Mouse (Mus musculus) hindbrain, embryonic 15.5 days (tissue): ENCODE measurements around the gene Git2. TPM values are rescaled to one million over a fixed set of nuclear protein-coding genes. Genes with fewer than 3 reads are reported as not detected.

ENCODE experiments used
- ATAC-seq: fragments of 200-750 bp; cut with Nextera tagmentation; 2 replicates; pipeline ENCODE4 v1.8.0; 2017; ENCODE audit warnings: low read depth, moderate number of reproducible peaks, moderate TSS enrichment; ENCODE audit not compliant: low FRiP score
- H3K27ac ChIP-seq: fragments of 300-500 bp; sonication (generic); replicated peaks from 2 replicates; pipeline ENCODE4 v1.5.1; 2015; ENCODE audit warnings: mild to moderate bottlenecking, inconsistent platforms
- H3K27me3 ChIP-seq: fragments of 300-500 bp; sonication (generic); 2 replicates; pipeline ENCODE4 v1.6.1; 2015; ENCODE audit warnings: control low read depth, inconsistent platforms
- H3K36me3 ChIP-seq: fragments of 300-500 bp; sonication (generic); 2 replicates; pipeline ENCODE4 v1.6.1; 2015; ENCODE audit warnings: control low read depth, inconsistent platforms
- H3K4me1 ChIP-seq: fragments of 300-500 bp; sonication (generic); replicated peaks from 2 replicates; pipeline ENCODE4 v1.6.1; 2015; ENCODE audit warnings: control low read depth, inconsistent platforms
- H3K4me2 ChIP-seq: fragments of 300-500 bp; sonication (generic); 2 replicates; pipeline ENCODE4 v1.6.1; 2015; ENCODE audit warnings: moderate library complexity, mild to moderate bottlenecking, inconsistent platforms
- H3K4me3 ChIP-seq: fragments of 300-500 bp; sonication (generic); 2 replicates; pipeline ENCODE4 v1.5.1; 2015; ENCODE audit warnings: mild to moderate bottlenecking, inconsistent platforms
- H3K9ac ChIP-seq: fragments of 300-500 bp; sonication (generic); 2 replicates; pipeline ENCODE4 v1.6.1; 2015; ENCODE audit warnings: inconsistent platforms
- H3K9me3 ChIP-seq: fragments of 300-500 bp; sonication (generic); 2 replicates; pipeline ENCODE4 v1.6.1; 2016; ENCODE audit warnings: control low read depth, inconsistent platforms
- WGBS: fragments of 180-500 bp; shearing (Covaris S2); methylation state at CpG from one replicate; pipeline ENCODE4 v1.1.7; 2015; 5-methylcytosine and 5-hydroxymethylcytosine counted together
- polyA plus RNA-seq: library from polyadenylated mRNA; unstranded; fragments of >200 nt; fragmentation: Nextera tagmentation; extraction: Ambion mirVana; gene quantifications from 2 replicates; pipeline ENCODE4 v1.2.1, GENCODE M21; 2015

Gene Git2
- polyA plus RNA-seq, 1 experiment from 2014 or later, result 52.8 TPM

- Histone ChIP-seq H3K4me2 (no peak overlapping the region), H3K27me3 (no peaks in the 10 kb centered on the region), H3K4me1 (peaks cover 32% of the 10 kb centered on the region), H3K36me3 (peaks cover 50% of the 10 kb centered on the region), H3K27ac (0 out of 2 replicates have a peak overlapping the region, but pooled peaks have one; percentile 45), H3K9ac (no peak overlapping the region), H3K4me3 (no peak overlapping the region), H3K9me3 (no peaks in the 10 kb centered on the region)
- WGBS, result 35% methylated on average over 9 of the region's 9 CpGs
- ATAC-seq, result no peak
Measured at GRCm38 (mm10) chr5:114807063-114807462, 31.7 kb upstream of the Git2 start.

GRCm38 (mm10) chr5:114806636-114807035 is 31.3 kb upstream of the Git2 start:
- Histone ChIP-seq H3K4me1 (peaks cover 28% of the 10 kb centered on the region), H3K9me3 (no peaks in the 10 kb centered on the region), H3K4me2 (no peak overlapping the region), H3K9ac (no peak overlapping the region), H3K27me3 (no peaks in the 10 kb centered on the region), H3K36me3 (peaks cover 54% of the 10 kb centered on the region), H3K4me3 (no peak overlapping the region), H3K27ac (peak overlapping the region; percentile 45; the same call in 1 of the 2 replicates)
- 89% methylated on average over 8 of the region's 8 CpGs for WGBS
- no peak for ATAC-seq

GRCm38 (mm10) chr5:114805436-114806350 is 30.4 kb upstream of the Git2 start:
- no peak for ATAC-seq
- Histone ChIP-seq H3K9ac (no peak overlapping the region), H3K36me3 (peaks cover 64% of the 10 kb centered on the region), H3K27me3 (no peaks in the 10 kb centered on the region), H3K27ac (peak overlapping the region; percentile 45; the same call in 1 of the 2 replicates), H3K4me3 (no peak overlapping the region), H3K4me1 (peaks cover 18% of the 10 kb centered on the region; the same call in 1 of the 2 replicates), H3K4me2 (peak overlapping the region; percentile 20; the same call in 1 of the 2 replicates), H3K9me3 (no peaks in the 10 kb centered on the region)
- WGBS, result 64% methylated on average over 15 of the region's 15 CpGs

GRCm38 (mm10) chr5:114804958-114805357 is 29.6 kb upstream of the Git2 start:
- H3K4me1 ChIP-seq, result peaks cover 15% of the 10 kb centered on the region; the same call in 1 of the 2 replicates
- H3K4me2 ChIP-seq, result no peak overlapping the region
- H3K4me3 ChIP-seq, result no peak overlapping the region
- no peak for ATAC-seq
- H3K27me3 ChIP-seq, result no peaks in the 10 kb centered on the region
- WGBS, result 35% methylated on average over 3 of the region's 3 CpGs
- H3K9ac ChIP-seq, result no peak overlapping the region
- peaks cover 69% of the 10 kb centered on the region for H3K36me3 ChIP-seq
- H3K9me3 ChIP-seq, result no peaks in the 10 kb centered on the region
- H3K27ac ChIP-seq, result no peak overlapping the region

GRCm38 (mm10) chr5:114804335-114804734 is 29.0 kb upstream of the Git2 start:
- H3K27ac ChIP-seq, result peak overlapping the region; percentile 25; the same call in 1 of the 2 replicates
- no peak overlapping the region for H3K4me3 ChIP-seq
- H3K27me3 ChIP-seq, result no peaks in the 10 kb centered on the region
- H3K36me3 ChIP-seq, result peaks cover 70% of the 10 kb centered on the region
- H3K9me3 ChIP-seq, result no peaks in the 10 kb centered on the region
- ATAC-seq, result no peak
- H3K4me2 ChIP-seq, result no peak overlapping the region
- peaks cover 9% of the 10 kb centered on the region; the same call in 1 of the 2 replicates for H3K4me1 ChIP-seq
- no peak overlapping the region for H3K9ac ChIP-seq
- 78% methylated on average over 13 of the region's 13 CpGs for WGBS

- H3K9ac ChIP-seq, result no peak overlapping the region
- no peak overlapping the region for H3K27ac ChIP-seq
- no peak overlapping the region for H3K4me2 ChIP-seq
- peaks cover 72% of the 10 kb centered on the region for H3K36me3 ChIP-seq
- ATAC-seq, result no peak
- 0 out of 2 replicates have a peak, but pooled peaks cover 3% of the 10 kb centered on the region for H3K4me1 ChIP-seq
- no peaks in the 10 kb centered on the region for H3K27me3 ChIP-seq
- WGBS, result 92% methylated on average over 13 of the region's 13 CpGs
- no peak overlapping the region for H3K4me3 ChIP-seq
- H3K9me3 ChIP-seq, result no peaks in the 10 kb centered on the region
Measured at GRCm38 (mm10) chr5:114803231-114803630, 27.9 kb upstream of the Git2 start.

DNA sequence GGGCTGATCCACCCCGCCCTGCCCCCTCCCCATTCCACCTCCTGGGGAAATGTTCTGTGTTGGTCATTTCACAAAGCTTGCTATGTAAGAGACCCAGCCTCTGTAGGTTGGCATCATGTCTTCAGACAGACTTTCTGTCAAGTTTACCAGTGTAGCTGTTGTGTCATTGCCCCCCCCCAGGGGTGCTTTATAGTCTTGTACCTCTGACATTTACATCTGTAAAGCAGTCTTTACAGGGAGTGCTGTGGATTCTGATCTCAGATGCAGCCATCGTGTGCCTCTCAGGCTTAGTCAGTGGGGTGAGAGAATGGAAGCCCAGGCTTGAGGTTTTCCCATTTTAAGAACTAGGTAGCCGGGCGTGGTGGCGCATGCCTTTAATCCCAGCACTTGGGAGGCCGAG is 26.5 kb upstream of the Git2 start:
- Histone ChIP-seq H3K4me2 (no peak overlapping the region), H3K4me3 (no peak overlapping the region), H3K9me3 (no peaks in the 10 kb centered on the region), H3K36me3 (peaks cover 74% of the 10 kb centered on the region), H3K4me1 (peaks cover 5% of the 10 kb centered on the region; the same call in 1 of the 2 replicates), H3K27ac (no peak overlapping the region), H3K9ac (no peak overlapping the region), H3K27me3 (no peaks in the 10 kb centered on the region)
- WGBS, result 82% methylated on average over 6 of the region's 6 CpGs
- ATAC-seq, result no peak

- peaks cover 74% of the 10 kb centered on the region for H3K36me3 ChIP-seq
- 13% methylated on average over 8 of the region's 8 CpGs for WGBS
Measured at GRCm38 (mm10) chr5:114801049-114801448, 25.7 kb upstream of the Git2 start.

DNA sequence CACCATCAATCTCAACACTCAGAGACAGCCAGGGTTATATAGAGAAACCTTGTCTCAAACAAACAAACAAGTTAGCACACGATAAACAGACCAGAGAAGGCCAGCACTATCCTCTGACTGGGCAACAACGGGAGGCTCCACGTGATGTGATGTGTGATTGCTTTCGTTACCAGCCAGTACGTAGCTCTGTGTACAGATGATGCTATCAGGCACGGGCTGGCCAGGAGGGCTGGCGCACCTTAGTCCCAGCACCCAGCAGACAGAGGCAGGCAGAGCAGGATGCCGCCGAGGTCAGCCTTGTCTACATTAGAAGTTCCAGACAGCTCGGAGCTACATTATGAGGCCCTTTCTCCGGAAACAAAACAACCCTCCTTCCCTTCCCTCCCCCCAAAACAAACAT is 24.5 kb upstream of the Git2 start:
- no peak for ATAC-seq
- H3K27me3 ChIP-seq, result no peaks in the 10 kb centered on the region
- H3K27ac ChIP-seq, result no peak overlapping the region
- no peaks in the 10 kb centered on the region for H3K9me3 ChIP-seq
- H3K36me3 ChIP-seq, result peaks cover 67% of the 10 kb centered on the region
- H3K4me3 ChIP-seq, result no peak overlapping the region
- H3K4me2 ChIP-seq, result no peak overlapping the region
- no peak overlapping the region for H3K9ac ChIP-seq
- H3K4me1 ChIP-seq, result peaks cover 23% of the 10 kb centered on the region
- WGBS, result 87% methylated on average over 11 of the region's 11 CpGs

More at GRCm38 (mm10) chr5:114801049-114801448, 25.7 kb upstream of the Git2 start:
- no peak overlapping the region for H3K4me3 ChIP-seq
- no peak overlapping the region for H3K27ac ChIP-seq
- no peaks in the 10 kb centered on the region for H3K27me3 ChIP-seq
- no peak overlapping the region for H3K9ac ChIP-seq
- ATAC-seq, result no peak
- no peak overlapping the region for H3K4me2 ChIP-seq
- peaks cover 13% of the 10 kb centered on the region for H3K4me1 ChIP-seq
- no peaks in the 10 kb centered on the region for H3K9me3 ChIP-seq

- Histone ChIP-seq H3K36me3 (peaks cover 61% of the 10 kb centered on the region), H3K4me3 (no peak overlapping the region), H3K9me3 (no peaks in the 10 kb centered on the region), H3K27me3 (no peaks in the 10 kb centered on the region), H3K4me1 (peaks cover 25% of the 10 kb centered on the region), H3K4me2 (no peak overlapping the region), H3K9ac (no peak overlapping the region), H3K27ac (no peak overlapping the region)
- no peak for ATAC-seq
- WGBS, result 86% methylated on average over 8 of the region's 8 CpGs
Measured at GRCm38 (mm10) chr5:114797253-114797652, 21.9 kb upstream of the Git2 start.

GRCm38 (mm10) chr5:114796299-114797012 is 21.1 kb upstream of the Git2 start:
- H3K4me3 ChIP-seq, result peak overlapping the region; percentile 26
- H3K9ac ChIP-seq, result 0 out of 2 replicates have a peak overlapping the region, but pooled peaks have one; percentile 22
- WGBS, result 7% methylated on average over 40 of the region's 40 CpGs
- peak overlapping the region; percentile 74 for H3K27ac ChIP-seq
- H3K4me2 ChIP-seq, result peak overlapping the region; percentile 58
- peaks cover 25% of the 10 kb centered on the region for H3K4me1 ChIP-seq
- H3K27me3 ChIP-seq, result no peaks in the 10 kb centered on the region
- ATAC-seq, result peak; percentile 44; the same call in 1 of the 2 replicates
- H3K9me3 ChIP-seq, result no peaks in the 10 kb centered on the region
- peaks cover 62% of the 10 kb centered on the region for H3K36me3 ChIP-seq

GRCm38 (mm10) chr5:114795653-114796052 is 20.3 kb upstream of the Git2 start:
- WGBS, result 44% methylated on average over 9 of the region's 9 CpGs
- H3K36me3 ChIP-seq, result peaks cover 60% of the 10 kb centered on the region
- no peaks in the 10 kb centered on the region for H3K27me3 ChIP-seq
- H3K4me1 ChIP-seq, result peaks cover 25% of the 10 kb centered on the region
- 0 out of 2 replicates have a peak overlapping the region, but pooled peaks have one; percentile 21 for H3K27ac ChIP-seq
- ATAC-seq, result no peak
- no peak overlapping the region for H3K9ac ChIP-seq
- no peak overlapping the region for H3K4me2 ChIP-seq
- H3K9me3 ChIP-seq, result no peaks in the 10 kb centered on the region
- H3K4me3 ChIP-seq, result no peak overlapping the region
